Mouse (Mus musculus) megakaryocyte, embryonic 14.5 days (primary cell): ENCODE measurements around the gene Rbm43.

Source experiments
- FLI1 ChIP-seq: IDR thresholded peaks from 2 replicates; pipeline ENCODE4 v1.6.1; 2012; ENCODE audit warnings: low read length, inconsistent platforms, mixed read lengths
- GATA1 ChIP-seq: IDR thresholded peaks from 3 replicates; pipeline ENCODE4 v1.6.1; 2012; ENCODE audit warnings: mixed read lengths, low read length, inconsistent platforms, borderline replicate concordance

DNA sequence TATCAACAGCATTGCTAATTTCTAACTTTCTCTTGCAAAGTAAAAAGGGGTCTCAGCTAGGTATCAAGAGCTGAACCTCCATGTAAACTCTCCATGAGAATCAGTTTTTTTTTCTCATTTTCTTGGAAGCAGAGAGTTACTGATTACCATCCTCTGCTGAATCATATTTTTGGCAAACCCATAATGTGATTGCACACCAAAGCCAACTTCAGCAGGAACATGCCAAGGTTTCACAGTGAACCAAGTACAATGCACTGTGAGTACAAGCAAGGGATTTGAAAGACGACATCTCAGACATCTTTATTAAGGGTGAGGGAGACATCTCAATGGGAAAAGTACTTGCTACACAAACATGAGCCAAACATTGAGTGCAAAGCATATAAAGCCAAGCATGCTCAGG is 54.8 kb downstream of the Rbm43 start:
- TF ChIP-seq GATA1 (no peak), FLI1 (no peak)
